Mouse (Mus musculus): ENCODE results near the gene Serpinb6c. TPM values are rescaled to one million over a fixed set of nuclear protein-coding genes. Genes with fewer than 3 reads are reported as not detected.

Serpinb6c gene
- polyA plus RNA-seq, 1 experiment from 2014 or later, result not detected

DNA sequence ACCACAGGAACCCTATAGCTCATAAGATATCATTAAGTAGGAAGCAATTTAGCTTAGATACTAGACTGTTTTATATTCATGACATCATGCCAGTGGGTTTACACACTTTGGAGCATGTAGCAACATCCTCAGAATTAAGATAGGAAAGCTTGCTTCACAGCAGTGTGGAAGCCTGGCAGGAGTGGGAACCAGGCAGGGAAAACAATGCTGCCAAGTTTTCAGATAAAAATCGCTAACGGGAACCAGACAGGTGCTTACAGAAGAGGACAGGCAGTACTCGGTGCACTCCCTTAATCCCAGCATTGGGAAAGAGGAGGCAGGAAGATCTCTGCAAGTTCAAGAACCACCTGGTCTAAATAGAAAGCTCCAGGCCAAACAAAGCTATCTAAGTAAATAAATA lies 1.3 kb upstream of the Serpinb6c start:
- WGBS, result 58% methylated on average over 3 of the region's 3 CpGs
- no peak overlapping the region for H3K4me2 ChIP-seq (ENCODE audit: low read length)
- H3K9me3 ChIP-seq (ENCODE audit: control insufficient read depth, low read length), result no peaks in the 10 kb centered on the region
- no peaks in the 10 kb centered on the region for H3K27me3 ChIP-seq (ENCODE audit: control insufficient read depth, insufficient read depth, low read length)
- H3K4me3 ChIP-seq (ENCODE audit: control insufficient read depth in 1 of 2, insufficient read depth in 1 of 2, low read depth in 1 of 2, low read length in 2 of 2), result no peak overlapping the region
- H3K9ac ChIP-seq (ENCODE audit: low read length), result no peak overlapping the region
- no peaks in the 10 kb centered on the region for H3K4me1 ChIP-seq (ENCODE audit: control insufficient read depth in 2 of 2, insufficient read depth in 2 of 2, low read length in 2 of 2)
- no peak overlapping the region for H3K27ac ChIP-seq (replicated peaks in 1 of 2; ENCODE audit: control insufficient read depth in 1 of 2, insufficient read depth in 1 of 2, low read depth in 2 of 2, low read length in 2 of 2)
- no peaks in the 10 kb centered on the region for H3K36me3 ChIP-seq (ENCODE audit: control insufficient read depth, insufficient read depth, low read length)
- ATAC-seq (ENCODE audit: insufficient number of reproducible peaks, insufficient read depth, low FRiP score, low read depth), result no peak

DNA sequence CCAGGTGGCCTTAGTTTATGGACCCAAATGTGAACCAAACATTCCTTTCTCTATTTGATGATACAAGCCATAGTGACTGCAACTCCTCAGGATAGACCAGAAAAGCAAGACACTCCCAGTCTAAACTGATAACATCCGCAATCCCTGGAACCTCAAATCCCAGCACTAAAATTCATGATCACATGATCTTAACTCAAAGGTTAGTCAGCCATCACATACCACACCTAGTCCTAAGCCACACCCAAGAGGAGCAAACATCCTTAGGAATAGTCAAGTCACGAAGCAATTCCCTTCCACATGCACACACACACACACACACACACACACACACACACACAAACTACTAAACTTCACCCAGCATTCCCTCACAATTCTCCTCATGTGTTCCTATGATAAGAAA lies 2.2 kb downstream of the Serpinb6c start:
- ATAC-seq (ENCODE audit: insufficient number of reproducible peaks, insufficient read depth, low FRiP score, low read depth), result no peak
- Histone ChIP-seq H3K4me3 (ENCODE audit: control insufficient read depth in 1 of 2, insufficient read depth in 1 of 2, low read depth in 1 of 2, low read length in 2 of 2) (no peak overlapping the region), H3K4me2 (ENCODE audit: low read length) (no peak overlapping the region), H3K36me3 (ENCODE audit: control insufficient read depth, insufficient read depth, low read length) (no peaks in the 10 kb centered on the region), H3K27ac (replicated peaks in 1 of 2; ENCODE audit: control insufficient read depth in 1 of 2, insufficient read depth in 1 of 2, low read depth in 2 of 2, low read length in 2 of 2) (no peak overlapping the region), H3K4me1 (ENCODE audit: control insufficient read depth in 2 of 2, insufficient read depth in 2 of 2, low read length in 2 of 2) (no peaks in the 10 kb centered on the region), H3K9ac (ENCODE audit: low read length) (no peak overlapping the region), H3K27me3 (ENCODE audit: control insufficient read depth, insufficient read depth, low read length) (no peaks in the 10 kb centered on the region), H3K9me3 (ENCODE audit: control insufficient read depth, low read length) (no peaks in the 10 kb centered on the region)
- 80% methylated on average over 2 of the region's 2 CpGs for WGBS

DNA sequence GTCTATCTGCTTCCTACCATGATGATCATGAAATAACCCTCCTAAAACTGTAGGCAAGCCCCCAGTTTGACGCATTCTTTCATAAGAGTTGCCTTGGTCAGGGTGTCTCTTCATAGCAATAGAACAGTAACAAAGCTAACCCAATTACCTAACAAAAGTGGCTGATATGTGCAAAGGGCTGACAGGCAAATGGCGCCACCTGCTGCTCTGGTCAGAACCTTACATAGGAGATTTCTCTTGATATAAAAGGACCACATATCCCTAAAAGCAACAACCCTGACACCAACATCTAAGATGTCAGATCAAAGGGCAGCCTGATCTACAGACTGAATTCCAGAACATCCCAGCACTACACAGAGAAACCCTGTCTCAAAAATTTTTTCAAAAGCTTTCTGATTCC lies 11.3 kb downstream of the Serpinb6c start:
- Histone ChIP-seq H3K27me3 (ENCODE audit: control insufficient read depth, insufficient read depth, low read length) (no peaks in the 10 kb centered on the region), H3K4me2 (ENCODE audit: low read length) (no peak overlapping the region), H3K9ac (ENCODE audit: low read length) (no peak overlapping the region), H3K27ac (replicated peaks in 1 of 2; ENCODE audit: control insufficient read depth in 1 of 2, insufficient read depth in 1 of 2, low read depth in 2 of 2, low read length in 2 of 2) (no peak overlapping the region), H3K4me3 (ENCODE audit: control insufficient read depth in 1 of 2, insufficient read depth in 1 of 2, low read depth in 1 of 2, low read length in 2 of 2) (no peak overlapping the region), H3K9me3 (ENCODE audit: control insufficient read depth, low read length) (no peaks in the 10 kb centered on the region), H3K36me3 (ENCODE audit: control insufficient read depth, insufficient read depth, low read length) (no peaks in the 10 kb centered on the region), H3K4me1 (ENCODE audit: control insufficient read depth in 2 of 2, insufficient read depth in 2 of 2, low read length in 2 of 2) (no peaks in the 10 kb centered on the region)
- WGBS, result 40% methylated on average over 2 of the region's 2 CpGs
- ATAC-seq (ENCODE audit: insufficient number of reproducible peaks, insufficient read depth, low FRiP score, low read depth), result no peak

DNA sequence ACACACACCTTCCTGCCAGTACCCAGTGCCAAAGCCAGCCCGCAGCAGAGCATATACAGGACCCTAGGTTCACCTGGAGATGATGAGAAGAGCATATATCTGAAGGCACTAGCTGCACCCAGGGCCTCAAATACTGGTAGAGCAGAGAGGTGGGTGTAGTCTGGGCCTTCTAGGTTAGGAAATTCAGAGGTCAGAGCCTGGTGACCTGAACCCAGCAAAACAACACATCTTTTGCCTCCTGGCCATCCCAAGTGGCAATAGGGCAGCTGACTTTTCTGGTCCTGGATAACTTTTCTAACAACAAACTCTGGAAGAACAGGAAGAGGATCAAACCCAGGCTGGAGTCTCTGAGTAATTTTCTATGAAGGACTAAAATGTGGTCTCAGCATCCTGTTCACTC lies 62.2 kb downstream of the Serpinb6c start, which contains the start of gene Serpinb6e:
Gene Serpinb6e, minus strand, starts transcription at position 101 of the 400 bp plus-strand sequence.
- H3K4me3 ChIP-seq (ENCODE audit: control insufficient read depth in 1 of 2, insufficient read depth in 1 of 2, low read depth in 1 of 2, low read length in 2 of 2), result no peak within 1 kb of the TSS
- H3K4me2 ChIP-seq (ENCODE audit: low read length), result no peak within 1 kb of the TSS
- no peaks in the 10 kb centered on the region for H3K9me3 ChIP-seq (ENCODE audit: control insufficient read depth, low read length)
- no peaks in the 10 kb centered on the region for H3K36me3 ChIP-seq (ENCODE audit: control insufficient read depth, insufficient read depth, low read length)
- ATAC-seq (ENCODE audit: insufficient number of reproducible peaks, insufficient read depth, low FRiP score, low read depth), result no peak
- no peak within 1 kb of the TSS for H3K27ac ChIP-seq (replicated peaks in 1 of 2; ENCODE audit: control insufficient read depth in 1 of 2, insufficient read depth in 1 of 2, low read depth in 2 of 2, low read length in 2 of 2)
- no peak within 1 kb of the TSS for H3K9ac ChIP-seq (ENCODE audit: low read length)
- H3K27me3 ChIP-seq (ENCODE audit: control insufficient read depth, insufficient read depth, low read length), result no peaks in the 10 kb centered on the region
- WGBS, result 61% methylated on average over 1 of the region's 1 CpGs
- no peaks in the 10 kb centered on the region for H3K4me1 ChIP-seq (ENCODE audit: control insufficient read depth in 2 of 2, insufficient read depth in 2 of 2, low read length in 2 of 2)

DNA sequence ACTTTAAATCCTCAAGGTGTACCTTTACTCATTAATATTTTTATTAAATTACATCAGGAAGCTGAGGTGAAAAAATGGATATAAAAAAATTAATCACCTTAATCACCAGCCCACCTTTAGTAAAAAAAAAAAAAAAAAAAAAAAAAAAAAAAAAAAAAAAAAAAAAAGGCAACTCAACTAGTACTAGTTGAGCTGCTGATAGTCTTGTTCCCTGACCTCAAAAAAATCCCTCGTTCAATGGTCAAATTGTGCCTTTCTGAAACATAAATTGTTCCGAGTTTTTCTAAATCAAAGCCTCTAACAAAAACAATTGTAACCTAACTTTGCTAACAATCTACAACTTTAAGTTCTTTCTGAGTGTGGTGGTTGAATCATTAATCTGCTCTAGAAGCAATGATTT lies 74.8 kb downstream of the Serpinb6c start:
- Histone ChIP-seq H3K9ac (ENCODE audit: low read length) (no peak overlapping the region), H3K36me3 (ENCODE audit: control insufficient read depth, insufficient read depth, low read length) (no peaks in the 10 kb centered on the region), H3K4me3 (ENCODE audit: control insufficient read depth in 1 of 2, insufficient read depth in 1 of 2, low read depth in 1 of 2, low read length in 2 of 2) (no peak overlapping the region), H3K4me2 (ENCODE audit: low read length) (no peak overlapping the region), H3K27ac (replicated peaks in 1 of 2; ENCODE audit: control insufficient read depth in 1 of 2, insufficient read depth in 1 of 2, low read depth in 2 of 2, low read length in 2 of 2) (no peak overlapping the region), H3K4me1 (ENCODE audit: control insufficient read depth in 2 of 2, insufficient read depth in 2 of 2, low read length in 2 of 2) (no peaks in the 10 kb centered on the region), H3K9me3 (ENCODE audit: control insufficient read depth, low read length) (peaks cover 4% of the 10 kb centered on the region; the same call in 1 of the 2 replicates), H3K27me3 (ENCODE audit: control insufficient read depth, insufficient read depth, low read length) (no peaks in the 10 kb centered on the region)
- ATAC-seq (ENCODE audit: insufficient number of reproducible peaks, insufficient read depth, low FRiP score, low read depth), result no peak
- WGBS, result 80% methylated on average over 2 of the region's 2 CpGs

Other genes with a start within 250 kb of the Serpinb6c start
- not detected in 2 replicates for gene Serpinb6d, start 244.3 kb downstream of the Serpinb6c start, polyA plus RNA-seq (2014; fragmentation: Nextera tagmentation; extraction: Ambion mirVana)
- gene Serpinb6e, start 62.3 kb downstream of the Serpinb6c start, polyA plus RNA-seq (2014; fragmentation: Nextera tagmentation; extraction: Ambion mirVana), result not detected in 2 replicates
- 30.0 and 32.7 TPM in 2 replicates for gene Nqo2, start 59.0 kb upstream of the Serpinb6c start, polyA plus RNA-seq (2014; fragmentation: Nextera tagmentation; extraction: Ambion mirVana)
- gene Ripk1, start 96.7 kb upstream of the Serpinb6c start, polyA plus RNA-seq (2014; fragmentation: Nextera tagmentation; extraction: Ambion mirVana), result 8.7 TPM in 2 replicates
- 73.0 and 73.6 TPM in 2 replicates for gene Serpinb6a, start 97.1 kb upstream of the Serpinb6c start, polyA plus RNA-seq (2014; fragmentation: Nextera tagmentation; extraction: Ambion mirVana)
- 45.2 and 50.1 TPM in 2 replicates for gene Bphl, start 131.9 kb upstream of the Serpinb6c start, polyA plus RNA-seq (2014; fragmentation: Nextera tagmentation; extraction: Ambion mirVana)
- 124 and 131 TPM in 2 replicates for gene Tubb2a, start 172.3 kb upstream of the Serpinb6c start, polyA plus RNA-seq (2014; fragmentation: Nextera tagmentation; extraction: Ambion mirVana)
- gene Tubb2b, start 224.8 kb upstream of the Serpinb6c start, polyA plus RNA-seq (2014; fragmentation: Nextera tagmentation; extraction: Ambion mirVana), result 26.7 and 35.0 TPM in 2 replicates